Mouse (Mus musculus) frontal cortex, postnatal 25 days (tissue): ENCODE measurements at regions not wholly inside any gene's neighbourhood (a gene's known extent, or its start where the extent isn't known, plus 50 kb on each side); places are given as distances from the start of the nearest gene placed in this dataset.

Experiments used
- DNase-seq, 2 experiments: peaks; one replicate each; pipeline ENCODE4 v3.0.0; 2022; ENCODE audit warnings: low spot score in 2 of 2

- DNase-seq = no peak
Measured at GRCm38 (mm10) chr2:43437251-43437650, 117.9 kb upstream of the Kynu start.

- DNase-seq = peak in 1 of 2 experiments; percentile 5
Measured at GRCm38 (mm10) chr2:43455158-43455873, 99.8 kb upstream of the Kynu start.

- DNase-seq = no peak
Measured at GRCm38 (mm10) chr2:43469161-43469560, 86.0 kb upstream of the Kynu start.

GRCm38 (mm10) chr2:43469893-43470292 lies 85.2 kb upstream of the Kynu start:
- no peak for DNase-seq

- no peak for DNase-seq
Measured at GRCm38 (mm10) chr2:43478494-43478893, 76.6 kb upstream of the Kynu start.

GRCm38 (mm10) chr2:43479871-43480270 lies 75.3 kb upstream of the Kynu start:
- DNase-seq = no peak
